Mouse (Mus musculus) megakaryocyte, embryonic 14.5 days (primary cell): Measurements from ENCODE around the gene Plekha1.

Source experiments
- FLI1 ChIP-seq: IDR thresholded peaks from 2 replicates; pipeline ENCODE4 v1.6.1; 2012; ENCODE audit warnings: low read length, inconsistent platforms, mixed read lengths
- GATA1 ChIP-seq: IDR thresholded peaks from 3 replicates; pipeline ENCODE4 v1.6.1; 2012; ENCODE audit warnings: mixed read lengths, low read length, inconsistent platforms, borderline replicate concordance

GRCm38 (mm10) chr7:130834958-130835861 lies 30.3 kb upstream of the Plekha1 start:
- TF ChIP-seq GATA1, result no peak
- no peak for TF ChIP-seq FLI1
